Mouse (Mus musculus): ENCODE measurements at regions not wholly inside any gene's neighbourhood (a gene's known extent, or its start where the extent isn't known, plus 50 kb on each side); places are given as distances from the start of the nearest gene placed in this dataset.

- no peaks in the 10 kb centered on the region for H3K79me3 ChIP-seq (ENCODE audit: low read depth)
- no peak overlapping the region for H3ac ChIP-seq (ENCODE audit: control insufficient read depth, insufficient read length, low read depth)
- H3K36me3 ChIP-seq (ENCODE audit: control insufficient read depth, insufficient read depth) = no peaks in the 10 kb centered on the region
- H3K79me2 ChIP-seq (ENCODE audit: control insufficient read depth, insufficient read depth) = no peaks in the 10 kb centered on the region
- TF ChIP-seq FOSL1 (IDR thresholded peaks at IDR 0.05; ENCODE audit: insufficient read depth, low read length, poor library complexity, severe bottlenecking) (no peak), CEBPB (IDR thresholded peaks at IDR 0.05; ENCODE audit: low read depth) (no peak), MAX (IDR thresholded peaks at IDR 0.05) (no peak), MYOD1 (IDR thresholded peaks at IDR 0.05; ENCODE audit: control insufficient read depth, insufficient read length, low read depth) (no peak)
- no peak overlapping the region for H3K4me3 ChIP-seq (ENCODE audit: insufficient read depth, poor library complexity, severe bottlenecking)
- no peaks in the 10 kb centered on the region for H3K27me3 ChIP-seq (ENCODE audit: control insufficient read depth, insufficient read depth, insufficient read length)
Measured at GRCm38 (mm10) chr17:63754399-63754798, 108.5 kb upstream of the Fer start.

- no peak overlapping the region for H3ac ChIP-seq (ENCODE audit: control insufficient read depth, insufficient read length, low read depth)
- no peak for TF ChIP-seq MYOG (IDR thresholded peaks at IDR 0.05; ENCODE audit: control insufficient read depth, extremely low read depth, insufficient read length)
- no peak for TF ChIP-seq CTCF (IDR thresholded peaks at IDR 0.05; ENCODE audit: control insufficient read depth, insufficient read depth, insufficient read length)
- no peak for TF ChIP-seq USF1 (IDR thresholded peaks at IDR 0.05; ENCODE audit: low read depth)
- no peak for TF ChIP-seq MAX (IDR thresholded peaks at IDR 0.05)
- TF ChIP-seq MYOD1 (IDR thresholded peaks at IDR 0.05; ENCODE audit: control insufficient read depth, insufficient read length, low read depth) = no peak
- TF ChIP-seq FOSL1 (IDR thresholded peaks at IDR 0.05; ENCODE audit: insufficient read depth, low read length, poor library complexity, severe bottlenecking) = no peak
- TF ChIP-seq CEBPB (IDR thresholded peaks at IDR 0.05; ENCODE audit: low read depth) = no peak
- no peaks in the 10 kb centered on the region for H3K79me3 ChIP-seq (ENCODE audit: low read depth)
- H3K36me3 ChIP-seq (ENCODE audit: control insufficient read depth, insufficient read depth) = no peaks in the 10 kb centered on the region
- no peaks in the 10 kb centered on the region for H3K79me2 ChIP-seq (ENCODE audit: control insufficient read depth, insufficient read depth)
- H3K27me3 ChIP-seq (ENCODE audit: control insufficient read depth, insufficient read depth, insufficient read length) = no peaks in the 10 kb centered on the region
- H3K4me3 ChIP-seq (ENCODE audit: insufficient read depth, poor library complexity, severe bottlenecking) = no peak overlapping the region
Measured at GRCm38 (mm10) chr17:63757896-63758695, 104.8 kb upstream of the Fer start.

GRCm38 (mm10) chr17:63758817-63759404, 104.0 kb upstream of the Fer start:
- Histone ChIP-seq H3K79me2 (ENCODE audit: control insufficient read depth, insufficient read depth) (no peaks in the 10 kb centered on the region), H3K4me3 (ENCODE audit: insufficient read depth, poor library complexity, severe bottlenecking) (no peak overlapping the region), H3ac (ENCODE audit: control insufficient read depth, insufficient read length, low read depth) (no peak overlapping the region), H3K79me3 (ENCODE audit: low read depth) (no peaks in the 10 kb centered on the region), H3K36me3 (ENCODE audit: control insufficient read depth, insufficient read depth) (no peaks in the 10 kb centered on the region), H3K27me3 (ENCODE audit: control insufficient read depth, insufficient read depth, insufficient read length) (no peaks in the 10 kb centered on the region)
- TF ChIP-seq FOSL1 (IDR thresholded peaks at IDR 0.05; ENCODE audit: insufficient read depth, low read length, poor library complexity, severe bottlenecking) = no peak

GRCm38 (mm10) chr17:63761058-63761457, 101.8 kb upstream of the Fer start:
- Histone ChIP-seq H3K4me3 (ENCODE audit: insufficient read depth, poor library complexity, severe bottlenecking) (no peak overlapping the region), H3K36me3 (ENCODE audit: control insufficient read depth, insufficient read depth) (no peaks in the 10 kb centered on the region), H3K27me3 (ENCODE audit: control insufficient read depth, insufficient read depth, insufficient read length) (no peaks in the 10 kb centered on the region), H3ac (ENCODE audit: control insufficient read depth, insufficient read length, low read depth) (no peak overlapping the region), H3K79me2 (ENCODE audit: control insufficient read depth, insufficient read depth) (no peaks in the 10 kb centered on the region), H3K79me3 (ENCODE audit: low read depth) (no peaks in the 10 kb centered on the region)
- TF ChIP-seq MYOD1 (IDR thresholded peaks at IDR 0.05; ENCODE audit: control insufficient read depth, insufficient read length, low read depth) (no peak), USF1 (IDR thresholded peaks at IDR 0.05; ENCODE audit: low read depth) (no peak), MYOG (IDR thresholded peaks at IDR 0.05; ENCODE audit: control insufficient read depth, extremely low read depth, insufficient read length) (no peak), FOSL1 (IDR thresholded peaks at IDR 0.05; ENCODE audit: insufficient read depth, low read length, poor library complexity, severe bottlenecking) (no peak), MAX (IDR thresholded peaks at IDR 0.05) (no peak), CTCF (IDR thresholded peaks at IDR 0.05; ENCODE audit: control insufficient read depth, insufficient read depth, insufficient read length) (no peak), CEBPB (IDR thresholded peaks at IDR 0.05; ENCODE audit: low read depth) (no peak)

GRCm38 (mm10) chr17:63771111-63771510, 91.8 kb upstream of the Fer start:
- TF ChIP-seq CEBPB (IDR thresholded peaks at IDR 0.05; ENCODE audit: low read depth) (no peak), MYOD1 (IDR thresholded peaks at IDR 0.05; ENCODE audit: control insufficient read depth, insufficient read length, low read depth) (no peak), MAX (IDR thresholded peaks at IDR 0.05) (no peak), USF1 (IDR thresholded peaks at IDR 0.05; ENCODE audit: low read depth) (no peak), MYOG (IDR thresholded peaks at IDR 0.05; ENCODE audit: control insufficient read depth, extremely low read depth, insufficient read length) (no peak), CTCF (IDR thresholded peaks at IDR 0.05; ENCODE audit: control insufficient read depth, insufficient read depth, insufficient read length) (no peak), FOSL1 (IDR thresholded peaks at IDR 0.05; ENCODE audit: insufficient read depth, low read length, poor library complexity, severe bottlenecking) (no peak)
- H3K27me3 ChIP-seq (ENCODE audit: control insufficient read depth, insufficient read depth, insufficient read length) = no peaks in the 10 kb centered on the region
- H3ac ChIP-seq (ENCODE audit: control insufficient read depth, insufficient read length, low read depth) = no peak overlapping the region

More at GRCm38 (mm10) chr17:63771111-63771510, 91.8 kb upstream of the Fer start:
- Histone ChIP-seq H3K36me3 (ENCODE audit: control insufficient read depth, insufficient read depth) (no peaks in the 10 kb centered on the region), H3K79me3 (ENCODE audit: low read depth) (no peaks in the 10 kb centered on the region), H3K4me3 (ENCODE audit: insufficient read depth, poor library complexity, severe bottlenecking) (no peak overlapping the region), H3K79me2 (ENCODE audit: control insufficient read depth, insufficient read depth) (no peaks in the 10 kb centered on the region)
